Mouse (Mus musculus): ENCODE results near the gene Ppp1r3e.

Gene Ppp1r3e

GRCm38 (mm10) chr14:54883154-54884021 lies 6.0 kb upstream of the Ppp1r3e start, which contains the start of the genes Bcl2l2 and Gm20521:
TSS of gene Bcl2l2 (plus strand) at chr14:54883377.
TSS of gene Gm20521 (plus strand) at chr14:54883441.
- DNase-seq (ENCODE audit: extremely low spot score): peak; percentile 91

GRCm38 (mm10) chr14:54876539-54877047 lies 757 bp downstream of the Ppp1r3e start:
- DNase-seq (ENCODE audit: extremely low spot score): peak; percentile 88

DNA sequence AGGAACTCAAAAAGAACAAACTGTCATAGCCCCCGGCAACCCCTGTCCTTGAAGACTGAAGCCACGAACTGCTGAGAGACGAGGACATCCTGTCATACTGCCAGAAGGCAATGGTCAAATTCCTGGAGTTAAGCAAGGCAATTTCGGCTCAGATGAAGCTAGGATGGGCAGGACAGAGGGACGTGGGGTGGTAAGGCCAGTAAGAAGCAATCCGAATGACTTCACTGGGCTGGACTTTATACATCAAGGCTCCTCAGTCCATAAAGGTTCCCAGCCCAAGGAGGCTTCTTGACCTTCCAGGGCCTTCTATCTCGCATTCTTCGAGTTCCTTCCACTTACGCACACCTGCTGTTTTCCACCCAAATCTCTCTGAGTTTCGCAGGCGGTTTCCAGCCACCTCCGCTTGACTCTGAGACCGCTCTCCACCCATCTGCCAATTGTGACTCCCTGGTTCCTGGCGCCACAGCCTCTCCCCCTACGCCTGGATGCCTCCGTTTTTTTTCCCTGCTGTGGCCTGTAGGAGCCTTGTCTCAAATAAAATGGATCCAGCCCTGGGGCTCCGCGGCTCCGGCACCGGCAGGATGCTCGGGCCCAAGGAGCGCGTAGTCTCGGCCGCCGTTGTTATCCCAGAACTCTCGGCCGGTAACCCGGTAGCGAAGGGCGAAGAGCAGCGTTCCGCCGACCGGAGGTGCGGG lies 1.4 kb downstream of the Ppp1r3e start:
- DNase-seq (ENCODE audit: extremely low spot score): peak; percentile 13

- DNase-seq (ENCODE audit: extremely low spot score): no peak
Measured at GRCm38 (mm10) chr14:54874165-54874564, 3.2 kb downstream of the Ppp1r3e start.

DNA sequence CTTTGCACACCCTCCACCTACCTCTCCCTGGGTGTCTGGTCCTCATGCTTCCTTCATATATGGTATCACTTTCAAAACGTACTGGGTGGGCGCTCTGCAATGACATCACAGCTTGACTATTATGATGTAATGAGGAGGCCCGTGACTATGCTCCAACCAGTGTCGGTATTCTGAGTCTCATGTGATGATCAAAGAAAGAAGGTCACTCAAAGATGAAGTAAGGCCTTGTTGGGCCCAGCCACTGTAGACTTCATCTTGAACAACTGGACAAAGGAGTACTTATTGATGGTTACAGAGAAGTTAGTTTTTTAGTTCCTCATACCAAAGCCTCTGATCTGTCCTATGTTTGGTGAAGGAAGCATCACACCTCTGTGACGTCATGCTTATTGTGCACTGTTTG lies 6.5 kb downstream of the Ppp1r3e start, which contains the start of gene Homez:
Gene Homez, minus strand, starts transcription at position 101 of the 400 bp plus-strand sequence.
- no peak for DNase-seq (ENCODE audit: extremely low spot score)

- no peak for DNase-seq (ENCODE audit: extremely low spot score)
Measured at GRCm38 (mm10) chr14:54868026-54868425, 9.3 kb downstream of the Ppp1r3e start.

DNA sequence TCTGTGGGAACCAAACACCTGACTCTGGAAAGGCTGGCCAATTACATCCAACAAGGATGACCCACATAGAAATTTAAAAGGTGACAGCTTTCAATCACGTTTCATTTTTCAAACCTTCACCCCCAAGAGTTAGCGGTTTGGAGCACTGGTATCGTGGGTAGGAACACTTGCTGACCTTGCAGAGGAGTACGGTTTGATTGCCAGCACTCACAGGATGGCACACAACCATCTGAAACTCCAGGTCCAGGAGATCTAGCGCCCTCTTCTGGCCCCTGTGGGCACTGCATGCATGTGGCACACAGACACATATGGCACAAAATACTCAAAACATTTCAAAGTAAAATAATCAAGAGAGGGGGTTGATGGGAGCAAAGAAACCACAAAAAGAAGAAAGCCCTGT lies 10.4 kb downstream of the Ppp1r3e start:
- peak; percentile 14 for DNase-seq (ENCODE audit: extremely low spot score)

GRCm38 (mm10) chr14:54866268-54866667 lies 11.1 kb downstream of the Ppp1r3e start:
- no peak for DNase-seq (ENCODE audit: extremely low spot score)

GRCm38 (mm10) chr14:54865626-54866025 lies 11.7 kb downstream of the Ppp1r3e start:
- no peak for DNase-seq (ENCODE audit: extremely low spot score)

DNA sequence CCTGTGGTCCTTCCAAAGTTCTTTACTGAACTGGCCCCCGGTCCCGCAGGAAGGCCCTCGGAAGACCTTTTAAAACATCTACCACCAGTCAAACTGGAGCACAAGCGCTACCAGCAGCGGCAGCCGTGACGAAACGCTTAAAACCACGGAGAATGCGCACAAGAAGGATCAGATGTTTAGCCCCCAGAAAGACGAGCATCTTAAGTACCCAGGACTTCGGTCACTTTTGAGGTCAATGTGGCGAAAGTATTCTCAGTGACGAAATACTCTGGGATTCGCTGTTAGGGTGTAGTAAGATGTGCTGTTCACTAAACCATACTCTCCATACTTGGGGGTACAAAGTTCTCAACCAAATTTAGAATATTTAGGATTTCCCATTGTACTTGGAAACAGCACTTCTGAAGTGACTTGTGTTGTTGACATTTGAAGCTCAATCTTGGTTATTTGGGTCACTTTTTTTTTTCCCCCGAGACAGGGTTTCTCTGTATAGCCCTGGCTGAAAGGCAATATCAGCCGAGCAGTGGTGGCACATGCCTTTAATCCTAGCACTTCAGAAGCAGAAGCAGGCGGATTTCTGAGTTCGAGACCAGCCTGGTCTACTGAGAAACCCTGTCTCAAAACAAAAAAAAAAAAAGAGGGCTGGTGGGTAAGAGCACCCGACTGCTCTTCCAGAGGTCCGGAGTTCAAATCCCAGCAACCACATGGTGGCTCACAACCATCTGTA lies 12.9 kb downstream of the Ppp1r3e start:
- no peak for DNase-seq (ENCODE audit: extremely low spot score)

DNA sequence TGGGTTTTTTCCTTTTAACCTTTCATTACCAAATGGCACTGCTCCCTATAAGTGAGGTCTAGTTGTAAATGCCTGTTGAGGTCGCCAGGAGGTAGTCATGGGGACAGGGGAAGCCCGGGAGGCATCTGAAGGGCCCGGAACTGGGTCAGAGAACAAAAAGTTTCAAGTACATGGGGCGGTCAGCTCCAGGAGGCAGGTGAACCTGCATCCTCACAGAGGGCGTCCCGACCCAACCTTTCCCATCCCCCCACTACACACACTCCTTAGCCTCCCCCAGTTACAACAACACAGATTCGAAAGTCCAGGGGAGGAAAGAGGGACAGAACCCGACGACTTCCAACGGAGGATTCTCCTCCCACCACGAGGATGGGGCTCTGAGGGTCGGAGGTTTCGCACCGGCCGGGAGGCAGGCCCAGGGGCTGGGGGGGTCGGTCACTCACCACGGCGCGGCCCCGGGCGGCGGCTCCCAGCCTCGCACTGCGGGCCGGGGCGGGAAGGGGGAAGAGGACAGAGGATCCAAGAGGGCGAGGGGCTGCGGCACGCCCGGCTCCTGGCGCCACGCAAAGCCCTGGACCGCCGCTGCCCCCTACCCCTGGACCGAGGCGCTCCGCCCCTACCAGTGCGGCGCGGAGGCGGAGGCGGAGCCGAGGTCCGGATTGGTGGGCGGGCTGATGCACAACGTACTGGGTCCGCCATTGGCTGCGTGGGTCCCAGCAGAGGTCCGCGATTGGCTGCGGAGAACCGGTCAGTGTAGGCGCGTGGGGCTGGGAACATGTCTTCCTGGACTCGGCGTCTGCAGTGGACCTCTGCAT lies 13.6 kb downstream of the Ppp1r3e start:
- DNase-seq (ENCODE audit: extremely low spot score): peak; percentile 96

GRCm38 (mm10) chr14:54860511-54860910 lies 16.8 kb downstream of the Ppp1r3e start:
- DNase-seq (ENCODE audit: extremely low spot score): peak; percentile 50

DNA sequence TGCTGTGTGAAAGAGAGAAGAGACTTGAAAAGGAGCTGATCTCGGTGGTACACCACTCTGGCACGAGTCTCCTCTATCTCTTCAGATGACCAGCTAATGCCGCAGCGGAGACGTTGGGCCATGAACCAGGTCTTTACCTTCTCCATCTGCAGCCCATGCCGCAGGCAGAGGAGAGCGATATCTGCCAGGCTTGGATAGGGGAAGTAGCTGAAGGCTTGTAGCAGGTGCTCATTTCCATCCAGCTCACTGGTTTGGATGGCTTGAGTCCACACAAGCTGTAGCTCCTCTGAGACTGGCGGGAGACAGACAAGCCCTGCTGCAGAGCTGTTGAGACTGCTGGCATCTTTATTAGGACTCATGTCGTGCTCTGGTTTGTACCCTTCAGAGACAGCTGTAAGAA lies 19.5 kb downstream of the Ppp1r3e start:
- DNase-seq (ENCODE audit: extremely low spot score): no peak

DNA sequence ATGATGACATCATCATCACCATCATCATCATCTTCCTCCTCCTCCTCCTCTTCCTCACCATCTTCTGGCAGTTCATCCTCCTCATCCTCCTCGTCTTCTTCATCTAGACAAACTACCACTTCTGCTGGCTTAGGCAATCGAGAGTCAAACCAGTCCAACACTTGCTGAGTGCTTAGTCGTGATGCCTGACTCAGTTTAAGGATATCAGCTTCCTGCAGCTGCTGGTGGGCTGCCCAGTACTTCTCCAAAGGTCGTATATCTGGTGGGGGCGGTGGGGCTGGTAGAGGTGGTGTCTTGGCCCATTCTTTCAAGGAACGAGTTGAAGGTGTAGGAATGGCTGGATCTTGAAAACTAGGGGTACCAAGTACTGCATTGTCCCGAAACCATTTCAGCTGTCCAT lies 20.6 kb downstream of the Ppp1r3e start:
- no peak for DNase-seq (ENCODE audit: extremely low spot score)

GRCm38 (mm10) chr14:54855726-54856125 lies 21.6 kb downstream of the Ppp1r3e start:
- DNase-seq (ENCODE audit: extremely low spot score): no peak

DNA sequence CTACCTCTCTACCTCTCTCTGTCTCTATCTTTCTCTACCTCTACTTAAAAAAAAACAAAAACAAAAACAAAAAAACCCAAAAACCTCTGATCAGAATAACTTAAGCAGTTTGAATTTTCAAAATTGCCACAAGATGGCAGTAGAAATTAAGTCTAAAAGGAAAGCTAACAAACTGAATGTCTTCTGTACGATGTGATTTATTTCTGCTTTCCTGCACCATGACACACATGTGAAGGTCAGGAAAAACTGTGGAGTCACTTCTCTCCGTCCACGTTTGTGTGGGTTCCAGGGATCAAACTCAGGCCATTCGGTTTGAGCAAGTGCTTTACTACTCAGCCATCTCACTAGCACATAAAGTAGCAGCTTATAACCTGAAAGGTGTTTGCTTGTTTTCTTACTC lies 33.9 kb downstream of the Ppp1r3e start:
- peak; percentile 14 for DNase-seq (ENCODE audit: extremely low spot score)

DNA sequence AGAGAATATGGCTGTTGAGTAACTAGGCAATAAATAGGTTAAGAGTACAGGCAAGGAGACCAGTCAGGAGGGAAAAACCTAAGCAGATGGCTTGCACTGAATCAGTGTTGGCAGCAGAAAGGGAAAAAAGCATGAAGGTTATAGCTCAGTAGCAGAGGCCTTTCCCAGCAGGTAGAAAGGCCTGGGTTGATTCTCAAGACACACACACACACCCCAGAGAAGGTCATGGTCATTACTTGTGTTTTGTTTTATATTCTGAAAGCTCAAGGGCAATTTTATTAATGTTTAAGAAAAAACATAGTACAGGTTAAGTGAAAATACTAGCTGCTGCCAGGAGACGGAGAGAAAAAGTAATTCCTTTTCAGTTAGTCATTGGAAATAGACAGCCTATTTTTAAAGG lies 53.6 kb downstream of the Ppp1r3e start:
- DNase-seq (ENCODE audit: extremely low spot score): no peak

Data from embryo, embryonic 9.5 days (tissue).